Mouse (Mus musculus) heart, embryonic 10.5 days (tissue): ENCODE measurements around the gene Kcnd1. TPM values are rescaled to one million over a fixed set of nuclear protein-coding genes. Genes with fewer than 3 reads are reported as not detected.

ENCODE experiments used
- DNase-seq: peaks from one replicate; pipeline ENCODE4 v3.0.0-alpha.2; 2017; ENCODE audit warnings: low spot score
- H3K27ac ChIP-seq: fragments of 300-500 bp; sonication (generic); 2 replicates; pipeline ENCODE4 v1.5.1; 2016; ENCODE audit warnings: mild to moderate bottlenecking
- H3K27me3 ChIP-seq: fragments of 300-500 bp; sonication (generic); 2 replicates; pipeline ENCODE4 v1.6.1; 2016; ENCODE audit warnings: mild to moderate bottlenecking; ENCODE audit not compliant: poor library complexity, insufficient read depth, severe bottlenecking
- H3K36me3 ChIP-seq: fragments of 300-500 bp; sonication (generic); 2 replicates; pipeline ENCODE4 v1.6.1; 2016; ENCODE audit warnings: mild to moderate bottlenecking, moderate library complexity
- H3K4me1 ChIP-seq: fragments of 300-500 bp; sonication (generic); 2 replicates; pipeline ENCODE4 v1.6.1; 2016; ENCODE audit warnings: mild to moderate bottlenecking
- H3K4me3 ChIP-seq: fragments of 300-500 bp; sonication (generic); 2 replicates; pipeline ENCODE4 v1.5.1; 2016; ENCODE audit warnings: mild to moderate bottlenecking, moderate library complexity
- H3K9me3 ChIP-seq: fragments of 300-500 bp; sonication (generic); 2 replicates; pipeline ENCODE4 v1.6.1; 2016; ENCODE audit warnings: mild to moderate bottlenecking, moderate library complexity
- WGBS: fragments of 180-500 bp; shearing (Covaris S2); methylation state at CpG from one replicate; pipeline ENCODE4 v1.1.7; 2016; 5-methylcytosine and 5-hydroxymethylcytosine counted together
- microRNA counts: library from miRNA; unstranded; fragments of <30 nt; microRNA quantifications from one replicate; lab custom pipeline; 2017
- microRNA-seq: library from miRNA; unstranded; fragments of <30 nt; microRNA quantifications from one replicate; pipeline ENCODE4, GENCODE M21; 2017
- polyA plus RNA-seq: library from polyadenylated mRNA; unstranded; fragments of >200 nt; fragmentation: Nextera tagmentation; extraction: Ambion mirVana; gene quantifications from 2 replicates; pipeline ENCODE4 v1.2.1, GENCODE M21; 2016

Kcnd1 gene
- polyA plus RNA-seq, 1 experiment from 2014 or later, result 1.4 TPM

DNA sequence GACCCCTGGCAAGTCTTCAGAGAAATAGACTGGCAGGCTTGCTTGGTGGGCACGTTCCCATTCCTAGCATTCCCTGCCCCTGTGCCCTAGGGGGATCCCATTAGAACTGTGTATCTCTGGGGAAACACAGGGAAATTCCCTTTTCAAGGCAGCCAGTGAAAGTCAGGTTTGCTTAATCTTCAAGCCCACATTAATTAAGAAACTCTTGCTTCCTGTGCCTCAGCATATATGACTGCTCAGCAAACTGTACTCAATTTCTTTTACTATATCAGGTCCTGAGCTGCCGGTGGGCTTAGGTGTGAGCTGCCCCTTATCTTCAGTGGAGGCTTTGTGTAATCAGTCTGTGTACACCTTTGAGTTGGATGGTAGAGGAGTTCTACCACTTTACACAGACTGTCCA, 43.7 kb downstream of the Kcnd1 start:
- Histone ChIP-seq H3K9me3 (no peaks in the 10 kb centered on the region), H3K4me1 (no peaks in the 10 kb centered on the region; the same call in 1 of the 2 replicates), H3K27me3 (no peaks in the 10 kb centered on the region), H3K36me3 (peaks cover 14% of the 10 kb centered on the region), H3K27ac (no peak overlapping the region), H3K4me3 (no peak overlapping the region)
- no peak for DNase-seq
- 61% methylated on average over 2 of the region's 2 CpGs for WGBS

DNA sequence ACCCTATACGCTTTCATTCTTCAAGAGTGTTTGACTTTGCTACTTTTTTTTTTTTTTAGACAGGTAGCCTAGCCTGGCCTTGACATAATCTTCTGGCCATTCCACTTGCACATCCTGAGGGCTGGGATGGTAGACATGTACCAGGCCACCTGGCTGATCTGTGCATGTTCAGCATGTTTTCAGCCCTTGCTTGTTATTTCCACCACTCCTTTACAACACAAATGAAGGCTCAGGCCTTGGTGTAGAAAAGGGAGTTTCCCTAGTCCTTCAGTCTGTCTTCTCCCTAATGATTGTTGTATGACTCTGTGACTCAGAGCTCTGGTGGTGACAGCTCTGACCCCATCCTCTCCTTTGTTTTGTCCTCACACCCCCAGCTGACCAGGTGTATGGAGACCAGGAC, 45.1 kb downstream of the Kcnd1 start:
- Histone ChIP-seq H3K4me1 (no peaks in the 10 kb centered on the region; the same call in 1 of the 2 replicates), H3K36me3 (peaks cover 20% of the 10 kb centered on the region), H3K27me3 (no peaks in the 10 kb centered on the region), H3K4me3 (no peak overlapping the region), H3K27ac (no peak overlapping the region), H3K9me3 (no peaks in the 10 kb centered on the region)
- WGBS, result 96% methylated on average over 1 of the region's 1 CpGs
- DNase-seq, result no peak

DNA sequence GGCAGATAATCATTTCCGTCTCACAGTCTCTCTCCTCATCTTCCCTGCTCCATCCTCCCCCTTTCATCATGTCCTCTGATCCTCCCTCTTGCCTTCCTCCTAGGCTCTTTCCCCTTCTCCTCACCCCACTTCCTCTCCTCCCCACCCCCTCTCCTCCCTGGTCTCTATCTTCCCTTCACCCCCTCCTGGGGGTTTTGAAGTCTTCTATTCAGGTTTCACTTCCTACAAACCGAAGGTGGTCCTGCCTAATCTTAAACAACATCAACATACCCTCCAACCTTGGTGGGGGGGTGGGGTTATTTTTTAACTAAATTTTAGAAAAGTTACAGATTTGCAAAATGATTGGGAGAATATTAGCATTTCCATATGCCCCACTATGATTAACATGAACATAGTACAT, 46.4 kb downstream of the Kcnd1 start:
- Histone ChIP-seq H3K27me3 (no peaks in the 10 kb centered on the region), H3K27ac (no peak overlapping the region), H3K4me3 (no peak overlapping the region), H3K9me3 (no peaks in the 10 kb centered on the region), H3K4me1 (no peaks in the 10 kb centered on the region; the same call in 1 of the 2 replicates), H3K36me3 (peaks cover 30% of the 10 kb centered on the region)
- DNase-seq, result no peak
- 62% methylated on average over 2 of the region's 2 CpGs for WGBS

DNA sequence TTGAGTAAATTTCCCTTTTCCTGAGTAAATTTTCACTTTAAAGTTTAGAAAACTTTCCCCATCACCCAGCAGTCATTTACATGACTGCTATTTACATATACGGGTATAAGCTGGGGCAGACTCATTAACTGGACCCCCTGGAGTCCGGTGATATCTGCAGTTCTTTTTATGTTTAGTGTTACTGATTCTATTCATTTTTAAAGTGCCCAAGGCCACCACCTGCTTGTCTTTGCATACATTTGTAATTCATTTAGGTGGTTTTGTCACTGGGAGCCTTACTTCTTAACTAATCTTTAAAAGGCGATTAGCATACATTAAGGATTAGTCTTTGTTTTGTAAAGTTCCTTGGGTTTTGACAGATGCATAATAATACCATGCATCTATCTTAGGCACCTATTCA, 47.7 kb downstream of the Kcnd1 start:
- peaks cover 41% of the 10 kb centered on the region for H3K36me3 ChIP-seq
- DNase-seq, result no peak
- H3K27ac ChIP-seq, result no peak overlapping the region
- H3K4me3 ChIP-seq, result no peak overlapping the region
- WGBS, result 60% methylated on average over 3 of the region's 3 CpGs
- no peaks in the 10 kb centered on the region for H3K9me3 ChIP-seq
- no peaks in the 10 kb centered on the region; the same call in 1 of the 2 replicates for H3K4me1 ChIP-seq
- no peaks in the 10 kb centered on the region for H3K27me3 ChIP-seq

DNA sequence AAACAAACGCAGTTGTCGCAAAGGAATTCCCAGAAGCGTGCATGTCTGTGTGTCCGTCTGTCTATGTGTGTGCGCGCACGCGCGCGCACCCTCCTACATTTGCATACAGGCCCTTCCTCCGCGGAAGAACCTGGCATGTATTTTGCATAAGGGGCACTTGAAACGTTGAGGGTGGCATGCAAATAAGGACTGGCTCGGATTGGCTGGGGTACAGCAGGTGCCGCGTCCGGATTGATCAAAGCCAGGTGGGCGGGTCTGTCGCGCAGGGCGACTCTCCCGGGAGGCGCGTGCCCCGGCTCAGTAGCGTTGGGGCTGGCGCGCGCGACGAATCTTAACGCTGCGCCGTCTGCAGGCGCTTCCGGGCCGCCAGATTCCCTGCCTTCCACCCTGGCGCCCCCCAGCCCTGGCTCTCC, 55.9 kb downstream of the Kcnd1 start, which contains the start of gene Pim2:
Gene Pim2 (plus strand): TSS at position 256 of the 413 bp plus-strand sequence.
- H3K27me3 ChIP-seq, result no peaks in the 10 kb centered on the region
- 0 out of 2 replicates have a peak, but pooled peaks cover 5% of the 10 kb centered on the region for H3K4me1 ChIP-seq
- H3K27ac ChIP-seq, result peak within 1 kb of the TSS; percentile 56
- H3K36me3 ChIP-seq, result peaks cover 21% of the 10 kb centered on the region
- H3K9me3 ChIP-seq, result no peaks in the 10 kb centered on the region
- DNase-seq, result peak; percentile 91
- 7% methylated on average over 38 of the region's 38 CpGs for WGBS
- peak within 1 kb of the TSS; percentile 64 for H3K4me3 ChIP-seq

DNA sequence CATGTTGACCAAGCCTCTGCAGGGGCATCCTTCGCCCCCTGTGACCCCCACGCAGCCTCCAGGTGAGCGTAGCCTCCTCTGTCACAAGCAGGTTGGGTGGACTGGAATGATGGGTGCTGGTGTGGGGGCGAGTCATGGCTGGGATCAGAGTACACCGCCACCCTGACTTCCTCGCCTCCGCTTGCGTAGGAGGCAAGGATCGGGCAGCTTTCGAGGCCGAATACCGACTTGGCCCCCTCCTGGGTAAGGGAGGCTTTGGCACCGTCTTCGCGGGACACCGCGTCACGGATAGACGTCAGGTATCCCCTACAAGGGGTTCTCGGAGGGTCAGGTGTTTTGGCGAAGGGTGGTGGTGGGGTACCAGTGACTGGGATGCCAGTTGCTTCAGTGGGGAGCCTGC, 56.4 kb downstream of the Kcnd1 start:
- Histone ChIP-seq H3K4me1 (0 out of 2 replicates have a peak, but pooled peaks cover 5% of the 10 kb centered on the region), H3K4me3 (peak overlapping the region; percentile 64), H3K27ac (peak overlapping the region; percentile 56), H3K9me3 (no peaks in the 10 kb centered on the region), H3K27me3 (no peaks in the 10 kb centered on the region), H3K36me3 (peaks cover 16% of the 10 kb centered on the region)
- WGBS, result 17% methylated on average over 21 of the region's 21 CpGs
- no peak for DNase-seq

DNA sequence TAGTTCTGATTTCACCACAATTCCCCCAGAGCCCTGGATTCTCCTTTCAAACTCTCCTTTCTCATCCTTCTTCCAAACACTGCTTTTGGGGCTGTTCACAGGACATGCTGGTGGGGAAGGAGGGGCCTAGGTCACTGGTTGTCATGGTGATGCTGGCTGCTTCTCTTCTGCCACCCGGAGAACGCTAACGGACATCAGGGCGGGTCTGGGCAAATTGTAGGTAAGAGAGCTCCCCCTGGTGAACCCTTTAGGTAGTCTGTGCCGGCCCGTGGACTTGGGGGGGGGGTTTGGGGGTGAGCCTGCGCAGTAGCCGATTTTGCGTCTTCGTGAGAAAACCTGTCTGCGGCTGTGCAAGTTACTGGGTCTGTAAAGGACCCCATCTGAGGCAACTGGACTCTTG, 57.7 kb downstream of the Kcnd1 start:
- WGBS, result 21% methylated on average over 11 of the region's 11 CpGs
- H3K27ac ChIP-seq, result no peak overlapping the region
- no peaks in the 10 kb centered on the region for H3K27me3 ChIP-seq
- H3K4me3 ChIP-seq, result peak overlapping the region; percentile 33
- 0 out of 2 replicates have a peak, but pooled peaks cover 5% of the 10 kb centered on the region for H3K4me1 ChIP-seq
- H3K9me3 ChIP-seq, result no peaks in the 10 kb centered on the region
- peaks cover 6% of the 10 kb centered on the region; the same call in 1 of the 2 replicates for H3K36me3 ChIP-seq
- peak; percentile 83 for DNase-seq

DNA sequence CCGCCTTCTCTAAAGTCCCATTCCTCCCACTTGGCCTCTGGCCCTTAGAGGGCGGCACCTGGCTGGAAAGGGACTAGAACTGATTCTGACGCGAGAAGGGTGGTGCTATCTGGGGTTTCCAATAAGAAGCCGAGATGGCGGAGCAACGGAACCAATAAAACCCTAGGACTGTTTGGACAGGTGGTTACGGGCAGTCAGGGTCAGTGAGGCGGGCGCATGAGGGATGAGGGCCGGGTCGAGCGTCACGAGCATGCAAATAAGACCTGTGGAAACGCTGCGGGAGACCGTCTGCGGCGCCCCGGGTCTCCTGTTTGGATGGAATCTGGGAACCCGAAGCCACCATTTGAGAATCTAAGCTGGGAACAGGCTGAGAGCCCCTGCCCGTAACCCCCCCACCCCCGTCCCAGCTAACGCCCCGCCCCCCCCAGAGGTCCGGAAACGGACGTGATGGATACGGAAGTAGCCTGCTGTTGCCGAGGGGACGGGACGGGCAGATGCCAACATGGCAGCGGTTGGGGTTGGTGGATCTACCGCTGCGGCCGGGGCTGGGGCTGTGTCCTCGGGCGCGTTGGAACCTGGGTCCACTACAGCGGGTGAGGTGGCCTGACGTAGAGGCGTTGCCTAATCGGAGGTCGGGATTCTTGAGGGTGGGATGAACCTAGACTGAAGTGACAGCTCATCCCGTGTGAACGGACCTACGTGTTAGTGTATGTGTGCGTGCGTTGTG, 61.9 kb downstream of the Kcnd1 start, which contains the start of gene Slc35a2:
Gene Slc35a2 (plus strand): TSS at position 188 of the 727 bp plus-strand sequence.
- 0 out of 2 replicates have a peak, but pooled peaks cover 4% of the 10 kb centered on the region for H3K36me3 ChIP-seq
- H3K27me3 ChIP-seq, result no peaks in the 10 kb centered on the region
- H3K4me3 ChIP-seq, result peak within 1 kb of the TSS; percentile 68
- H3K9me3 ChIP-seq, result no peaks in the 10 kb centered on the region
- H3K4me1 ChIP-seq, result 0 out of 2 replicates have a peak, but pooled peaks cover 2% of the 10 kb centered on the region
- H3K27ac ChIP-seq, result peak within 1 kb of the TSS; percentile 85
- DNase-seq, result peak; percentile 95
- WGBS, result 12% methylated on average over 49 of the region's 49 CpGs

MicroRNA genes within 50 kb of the gene (microRNA counts, 519-probe panel; counts per million panel counts)
- microRNA mmu-miR-1198 (lab: Ali Mortazavi, UCI), result 2,799 counts per million, percentile 10 among the panel's probes with 10 or more counts

Small RNA genes lying within 50 kb of the gene (microRNA-seq; reads per million reads assigned to microRNA genes)
- gene Mir1198, result 21.7 reads per million, percentile 33 among the genes with 10 or more reads in this experiment

Other genes with a start within 250 kb of the Kcnd1 start
- gene Foxp3, start 248.6 kb upstream of the Kcnd1 start, polyA plus RNA-seq, result 0.10 TPM in 1 of 2 replicates, not detected in the other
- 2.1 and 2.5 TPM in 2 replicates for gene Ppp1r3f, start 248.0 kb upstream of the Kcnd1 start, polyA plus RNA-seq
- 27.1 and 27.6 TPM in 2 replicates for gene Ccdc22, start 216.8 kb upstream of the Kcnd1 start, polyA plus RNA-seq
- 0.03 TPM in 1 of 2 replicates, not detected in the other for gene Cacna1f, start 215.2 kb upstream of the Kcnd1 start, polyA plus RNA-seq
- 0.91 and 1.1 TPM in 2 replicates for gene Syp, start 183.8 kb upstream of the Kcnd1 start, polyA plus RNA-seq
- gene Prickle3, start 165.0 kb upstream of the Kcnd1 start, polyA plus RNA-seq, result 6.7 and 8.0 TPM in 2 replicates
- gene Plp2, start 150.9 kb upstream of the Kcnd1 start, polyA plus RNA-seq, result 147 and 155 TPM in 2 replicates
- 0.05 and 0.06 TPM in 2 replicates for gene Magix, start 141.0 kb upstream of the Kcnd1 start, polyA plus RNA-seq
- 38.1 and 38.5 TPM in 2 replicates for gene Gpkow, start 125.2 kb upstream of the Kcnd1 start, polyA plus RNA-seq
- 21.0 and 21.5 TPM in 2 replicates for gene Wdr45, start 108.0 kb upstream of the Kcnd1 start, polyA plus RNA-seq
- gene Gm45208, start 100.0 kb upstream of the Kcnd1 start, polyA plus RNA-seq, result 0.39 TPM in 1 of 2 replicates, not detected in the other
- gene Praf2, start 93.8 kb upstream of the Kcnd1 start, polyA plus RNA-seq, result 47.7 and 61.2 TPM in 2 replicates
- 8.6 and 11.7 TPM in 2 replicates for gene Ccdc120, start 71.4 kb upstream of the Kcnd1 start, polyA plus RNA-seq
- 22.7 and 23.2 TPM in 2 replicates for gene Tfe3, start 59.7 kb upstream of the Kcnd1 start, polyA plus RNA-seq
- 35.4 and 37.6 TPM in 2 replicates for gene Gripap1, start 32.5 kb upstream of the Kcnd1 start, polyA plus RNA-seq
- 33.0 and 43.8 TPM in 2 replicates for gene Otud5, start 19.1 kb downstream of the Kcnd1 start, polyA plus RNA-seq
- 7.0 and 7.8 TPM in 2 replicates for gene Pim2, start 56.0 kb downstream of the Kcnd1 start, polyA plus RNA-seq
- 32.2 and 33.5 TPM in 2 replicates for gene Slc35a2, start 61.7 kb downstream of the Kcnd1 start, polyA plus RNA-seq
- 80.4 and 107 TPM in 2 replicates for gene Pqbp1, start 77.0 kb downstream of the Kcnd1 start, polyA plus RNA-seq
- 140 and 156 TPM in 2 replicates for gene Timm17b, start 77.1 kb downstream of the Kcnd1 start, polyA plus RNA-seq
- gene Gm10491, start 85.5 kb downstream of the Kcnd1 start, polyA plus RNA-seq, result not detected in 2 replicates
- gene Gm10490, start 87.3 kb downstream of the Kcnd1 start, polyA plus RNA-seq, result 0.45 TPM in 1 of 2 replicates, not detected in the other
- 0.12 and 0.60 TPM in 2 replicates for gene Pcsk1n, start 97.5 kb downstream of the Kcnd1 start, polyA plus RNA-seq
- not detected in 2 replicates for gene Eras, start 106.3 kb downstream of the Kcnd1 start, polyA plus RNA-seq
- 36.4 and 36.9 TPM in 2 replicates for gene Hdac6, start 125.6 kb downstream of the Kcnd1 start, polyA plus RNA-seq
- 18.0 and 20.2 TPM in 2 replicates for gene Gata1, start 155.8 kb downstream of the Kcnd1 start, polyA plus RNA-seq
- not detected in 2 replicates for gene Glod5, start 196.2 kb downstream of the Kcnd1 start, polyA plus RNA-seq